Mouse (Mus musculus) liver, embryonic 12.5 days (tissue): Measurements from ENCODE around the gene Dock1. TPM values are rescaled to one million over a fixed set of nuclear protein-coding genes. Genes with fewer than 3 reads are reported as not detected.

Experiments
- ATAC-seq: fragments of 200-750 bp; cut with Nextera tagmentation; 2 replicates; pipeline ENCODE4 v1.8.0; 2017; ENCODE audit warnings: moderate number of reproducible peaks, mild to moderate bottlenecking, moderate library complexity
- H3K27ac ChIP-seq: fragments of 300-500 bp; sonication (generic); 2 replicates; pipeline ENCODE4 v1.5.1; 2016; ENCODE audit warnings: mild to moderate bottlenecking
- H3K27me3 ChIP-seq: fragments of 300-500 bp; sonication (generic); replicated peaks from 2 replicates; pipeline ENCODE4 v1.6.1; 2016; ENCODE audit warnings: mild to moderate bottlenecking, moderate library complexity
- H3K36me3 ChIP-seq: fragments of 300-500 bp; sonication (generic); 2 replicates; pipeline ENCODE4 v1.6.1; 2016; ENCODE audit warnings: mild to moderate bottlenecking, moderate library complexity
- H3K4me1 ChIP-seq: fragments of 300-500 bp; sonication (generic); 2 replicates; pipeline ENCODE4 v1.6.1; 2016
- H3K4me2 ChIP-seq: fragments of 300-500 bp; sonication (generic); 2 replicates; pipeline ENCODE4 v1.6.1; 2016; ENCODE audit warnings: mild to moderate bottlenecking, moderate library complexity
- H3K4me3 ChIP-seq: fragments of 300-500 bp; sonication (generic); 2 replicates; pipeline ENCODE4 v1.5.1; 2016; ENCODE audit warnings: mild to moderate bottlenecking, moderate library complexity
- H3K9ac ChIP-seq: fragments of 300-500 bp; sonication (generic); 2 replicates; pipeline ENCODE4 v1.6.1; 2016; ENCODE audit warnings: mild to moderate bottlenecking, moderate library complexity
- H3K9me3 ChIP-seq: fragments of 300-500 bp; sonication (generic); replicated peaks from 2 replicates; pipeline ENCODE4 v1.6.1; 2016; ENCODE audit warnings: mild to moderate bottlenecking, moderate library complexity
- WGBS: fragments of 180-500 bp; shearing (Covaris S2); methylation state at CpG from one replicate; pipeline ENCODE4 v1.1.7; 2016; ENCODE audit not compliant: insufficient replicate concordance; 5-methylcytosine and 5-hydroxymethylcytosine counted together
- polyA plus RNA-seq: library from polyadenylated mRNA; unstranded; fragments of >200 nt; fragmentation: Nextera tagmentation; extraction: Ambion mirVana; gene quantifications from 2 replicates; pipeline ENCODE4 v1.2.1, GENCODE M21; 2016

Gene Dock1
- polyA plus RNA-seq, result 6.4 and 8.0 TPM in 2 replicates

- Histone ChIP-seq H3K4me2 (peak within 1 kb of the TSS; percentile 59), H3K4me3 (peak within 1 kb of the TSS; percentile 60), H3K36me3 (no peaks in the 10 kb centered on the region), H3K9ac (peak within 1 kb of the TSS; percentile 66), H3K27me3 (peaks cover 40% of the 10 kb centered on the region), H3K9me3 (no peaks in the 10 kb centered on the region), H3K4me1 (0 out of 2 replicates have a peak, but pooled peaks cover 12% of the 10 kb centered on the region), H3K27ac (peak within 1 kb of the TSS; percentile 62)
- 2% methylated on average over 67 of the region's 77 CpGs for WGBS
- ATAC-seq, result peak; percentile 66
Observed at GRCm38 (mm10) chr7:134670312-134671002, at the start of gene Dock1. TSS of gene Dock1 (plus strand) at chr7:134670654.

GRCm38 (mm10) chr7:134627906-134628305 is 42.5 kb upstream of the Dock1 start:
- H3K9ac ChIP-seq, result no peak overlapping the region
- no peaks in the 10 kb centered on the region for H3K4me1 ChIP-seq
- no peak for ATAC-seq
- no peak overlapping the region for H3K4me3 ChIP-seq
- no peaks in the 10 kb centered on the region for H3K27me3 ChIP-seq
- H3K4me2 ChIP-seq, result no peak overlapping the region
- no peak overlapping the region for H3K27ac ChIP-seq
- 47% methylated on average over 4 of the region's 4 CpGs for WGBS
- H3K9me3 ChIP-seq, result no peaks in the 10 kb centered on the region
- no peaks in the 10 kb centered on the region for H3K36me3 ChIP-seq

- ATAC-seq, result no peak
- Histone ChIP-seq H3K4me1 (no peaks in the 10 kb centered on the region), H3K27me3 (no peaks in the 10 kb centered on the region), H3K36me3 (no peaks in the 10 kb centered on the region), H3K9ac (no peak overlapping the region), H3K4me2 (no peak overlapping the region), H3K27ac (no peak overlapping the region), H3K9me3 (no peaks in the 10 kb centered on the region), H3K4me3 (no peak overlapping the region)
- 67% methylated on average over 8 of the region's 8 CpGs for WGBS
Observed at GRCm38 (mm10) chr7:134650246-134650830, 20.1 kb upstream of the Dock1 start.

- H3K4me1 ChIP-seq, result no peaks in the 10 kb centered on the region
- H3K27me3 ChIP-seq, result no peaks in the 10 kb centered on the region
- H3K9ac ChIP-seq, result no peak overlapping the region
- no peak overlapping the region for H3K4me2 ChIP-seq
- no peak overlapping the region for H3K4me3 ChIP-seq
- H3K36me3 ChIP-seq, result no peaks in the 10 kb centered on the region
- ATAC-seq, result no peak
- H3K27ac ChIP-seq, result no peak overlapping the region
- H3K9me3 ChIP-seq, result no peaks in the 10 kb centered on the region
- WGBS, result 59% methylated on average over 3 of the region's 3 CpGs
Observed at GRCm38 (mm10) chr7:134651071-134651470, 19.4 kb upstream of the Dock1 start.

GRCm38 (mm10) chr7:134663241-134663640 is 7.2 kb upstream of the Dock1 start:
- WGBS, result 16% methylated on average over 2 of the region's 2 CpGs
- Histone ChIP-seq H3K9ac (no peak overlapping the region), H3K27ac (no peak overlapping the region), H3K9me3 (peaks cover 7% of the 10 kb centered on the region; the same call in 1 of the 2 replicates), H3K4me2 (no peak overlapping the region), H3K36me3 (no peaks in the 10 kb centered on the region), H3K27me3 (peaks cover under 1% of the 10 kb centered on the region; the same call in 1 of the 2 replicates), H3K4me3 (no peak overlapping the region), H3K4me1 (no peaks in the 10 kb centered on the region)
- ATAC-seq, result no peak

- Histone ChIP-seq H3K27ac (no peak overlapping the region), H3K4me1 (no peaks in the 10 kb centered on the region), H3K9me3 (no peaks in the 10 kb centered on the region), H3K4me2 (no peak overlapping the region), H3K9ac (no peak overlapping the region), H3K4me3 (no peak overlapping the region), H3K36me3 (no peaks in the 10 kb centered on the region), H3K27me3 (peaks cover 26% of the 10 kb centered on the region)
- 64% methylated on average over 5 of the region's 5 CpGs for WGBS
- ATAC-seq, result no peak
Observed at GRCm38 (mm10) chr7:134665642-134666282, 4.7 kb upstream of the Dock1 start.

GRCm38 (mm10) chr7:134667271-134667702 is 3.2 kb upstream of the Dock1 start:
- H3K9me3 ChIP-seq, result no peaks in the 10 kb centered on the region
- H3K27ac ChIP-seq, result no peak overlapping the region
- no peak overlapping the region for H3K9ac ChIP-seq
- WGBS, result 55% methylated on average over 4 of the region's 4 CpGs
- H3K4me1 ChIP-seq, result 0 out of 2 replicates have a peak, but pooled peaks cover 8% of the 10 kb centered on the region
- H3K36me3 ChIP-seq, result no peaks in the 10 kb centered on the region
- no peak overlapping the region for H3K4me3 ChIP-seq
- H3K4me2 ChIP-seq, result no peak overlapping the region
- peaks cover 40% of the 10 kb centered on the region for H3K27me3 ChIP-seq
- ATAC-seq, result no peak

- Histone ChIP-seq H3K27me3 (peaks cover 40% of the 10 kb centered on the region), H3K27ac (no peak overlapping the region), H3K36me3 (no peaks in the 10 kb centered on the region), H3K4me1 (0 out of 2 replicates have a peak, but pooled peaks cover 12% of the 10 kb centered on the region), H3K4me3 (peak overlapping the region; percentile 60), H3K4me2 (peak overlapping the region; percentile 59), H3K9ac (no peak overlapping the region), H3K9me3 (no peaks in the 10 kb centered on the region)
- ATAC-seq, result no peak
- WGBS, result 61% methylated on average over 14 of the region's 14 CpGs
Observed at GRCm38 (mm10) chr7:134669474-134670311, 761 bp upstream of the Dock1 start.

GRCm38 (mm10) chr7:134671003-134671461 is 578 bp downstream of the Dock1 start:
- Histone ChIP-seq H3K9ac (peak overlapping the region; percentile 66), H3K36me3 (no peaks in the 10 kb centered on the region), H3K27ac (peak overlapping the region; percentile 62), H3K4me1 (0 out of 2 replicates have a peak, but pooled peaks cover 12% of the 10 kb centered on the region), H3K27me3 (peaks cover 40% of the 10 kb centered on the region), H3K4me2 (peak overlapping the region; percentile 59), H3K9me3 (no peaks in the 10 kb centered on the region), H3K4me3 (peak overlapping the region; percentile 60)
- 4% methylated on average over 28 of the region's 28 CpGs for WGBS
- ATAC-seq, result no peak

- 0 out of 2 replicates have a peak, but pooled peaks cover 12% of the 10 kb centered on the region for H3K4me1 ChIP-seq
- H3K9me3 ChIP-seq, result no peaks in the 10 kb centered on the region
- peak overlapping the region; percentile 66 for H3K9ac ChIP-seq
- 48% methylated on average over 7 of the region's 7 CpGs for WGBS
- H3K36me3 ChIP-seq, result no peaks in the 10 kb centered on the region
- 0 out of 2 replicates have a peak, but pooled peaks have one; percentile 15 for ATAC-seq
- peak overlapping the region; percentile 60 for H3K4me3 ChIP-seq
- H3K27me3 ChIP-seq, result peaks cover 40% of the 10 kb centered on the region
- H3K27ac ChIP-seq, result no peak overlapping the region
- peak overlapping the region; percentile 59 for H3K4me2 ChIP-seq
Observed at GRCm38 (mm10) chr7:134671467-134671901, 1.0 kb downstream of the Dock1 start.

- Histone ChIP-seq H3K27ac (no peak overlapping the region), H3K4me2 (no peak overlapping the region), H3K36me3 (no peaks in the 10 kb centered on the region), H3K27me3 (peaks cover 40% of the 10 kb centered on the region), H3K4me3 (no peak overlapping the region), H3K9me3 (no peaks in the 10 kb centered on the region), H3K9ac (no peak overlapping the region), H3K4me1 (peaks cover 18% of the 10 kb centered on the region; the same call in 1 of the 2 replicates)
- 61% methylated on average over 5 of the region's 5 CpGs for WGBS
- no peak for ATAC-seq
Observed at GRCm38 (mm10) chr7:134673135-134673534, 2.7 kb downstream of the Dock1 start.
